Mouse (Mus musculus) frontal cortex, adult 2 months (tissue): ENCODE results near the gene Eif2ak3. TPM values are rescaled to one million over a fixed set of nuclear protein-coding genes. Genes with fewer than 3 reads are reported as not detected.
"Not testable (repeated sequence)": the region's sequence is repeated elsewhere in the genome, so short reads cannot be mapped to it uniquely, and the experiment has no call there.

ENCODE experiments used
- DNase-seq, 2 experiments: peaks; one replicate each; pipeline ENCODE4 v3.0.0; 2022; ENCODE audit warnings: low spot score in 1 of 2; ENCODE audit errors: extremely low spot score in 1 of 2
- polyA plus RNA-seq: library from polyadenylated mRNA; depleted of rRNA; stranded (reverse); fragments of >200 nt; gene quantifications from 2 replicates; pipeline ENCODE4 v1.2.3, GENCODE M21; 2012; rRNA removed

Eif2ak3 gene
- polyA plus RNA-seq, result 16.9 and 17.9 TPM in 2 replicates

GRCm38 (mm10) chr6:70844002-70844804 is at the start of gene Eif2ak3:
Gene Eif2ak3 (plus strand): TSS chr6:70844515.
- DNase-seq, result peak; percentile 99 to 100

GRCm38 (mm10) chr6:70796940-70797339 is 47.4 kb upstream of the Eif2ak3 start:
- DNase-seq, result no peak

GRCm38 (mm10) chr6:70797581-70798251 is 46.6 kb upstream of the Eif2ak3 start:
- peak in 1 of 2 experiments; percentile 51 for DNase-seq

- DNase-seq, result peak in 1 of 2 experiments; percentile 49
Observed at GRCm38 (mm10) chr6:70804632-70805031, 39.7 kb upstream of the Eif2ak3 start.

- peak in 1 of 2 experiments; percentile 87 for DNase-seq
Observed at GRCm38 (mm10) chr6:70805267-70805666, 39.0 kb upstream of the Eif2ak3 start.

GRCm38 (mm10) chr6:70805820-70806513 is 38.3 kb upstream of the Eif2ak3 start:
- peak in 1 of 2 experiments; percentile 86 for DNase-seq

- no peak for DNase-seq
Observed at GRCm38 (mm10) chr6:70806514-70806912, 37.8 kb upstream of the Eif2ak3 start.

GRCm38 (mm10) chr6:70810524-70810923 is 33.8 kb upstream of the Eif2ak3 start:
- no peak for DNase-seq

- DNase-seq, result peak; percentile 46 to 92
Observed at GRCm38 (mm10) chr6:70811557-70812525, 32.5 kb upstream of the Eif2ak3 start.

- DNase-seq, result no peak
Observed at GRCm38 (mm10) chr6:70812526-70812895, 31.8 kb upstream of the Eif2ak3 start.

- no peak for DNase-seq
Observed at GRCm38 (mm10) chr6:70813921-70814628, 30.2 kb upstream of the Eif2ak3 start.

GRCm38 (mm10) chr6:70814629-70814950 is 29.7 kb upstream of the Eif2ak3 start:
- DNase-seq, result no peak

- no peak for DNase-seq
Observed at GRCm38 (mm10) chr6:70815471-70815870, 28.8 kb upstream of the Eif2ak3 start.

GRCm38 (mm10) chr6:70821566-70821965 is 22.7 kb upstream of the Eif2ak3 start:
- DNase-seq, result no peak

- no peak for DNase-seq
Observed at GRCm38 (mm10) chr6:70822386-70822910, 21.9 kb upstream of the Eif2ak3 start.

GRCm38 (mm10) chr6:70823277-70823676 is 21.0 kb upstream of the Eif2ak3 start:
- not testable (repeated sequence) for DNase-seq

- DNase-seq, result peak; percentile 64 to 82
Observed at GRCm38 (mm10) chr6:70824085-70824986, 20.0 kb upstream of the Eif2ak3 start.

- no peak for DNase-seq
Observed at GRCm38 (mm10) chr6:70824987-70825337, 19.4 kb upstream of the Eif2ak3 start.
